Mouse (Mus musculus) embryonic facial prominence, embryonic 11.5 days (tissue): ENCODE results near the gene Olfr286. TPM values are rescaled to one million over a fixed set of nuclear protein-coding genes. Genes with fewer than 3 reads are reported as not detected.
A peak's percentile ranks its signal among the peaks of the same experiment; 100 is the strongest.

Experiments
- ATAC-seq: fragments of 200-750 bp; cut with Nextera tagmentation; replicated peaks from 2 replicates; pipeline ENCODE4 v1.8.0; 2017; ENCODE audit warnings: low read depth; ENCODE audit not compliant: insufficient number of reproducible peaks, low FRiP score, low TSS enrichment
- DNase-seq: peaks from one replicate; pipeline ENCODE4 v3.0.0-alpha.2; 2015; ENCODE audit warnings: low spot score
- H3K27ac ChIP-seq: fragments of 300-500 bp; sonication (generic); replicated peaks from 2 replicates; pipeline ENCODE4 v1.5.1; 2014; ENCODE audit warnings: mild to moderate bottlenecking, low read depth, low read length, control low read depth
- H3K27me3 ChIP-seq: fragments of 300-500 bp; sonication (generic); 2 replicates; pipeline ENCODE4 v1.6.1; 2014; ENCODE audit warnings: mild to moderate bottlenecking, low read length, moderate library complexity, mixed read lengths; ENCODE audit not compliant: control insufficient read depth, insufficient read depth
- H3K36me3 ChIP-seq: fragments of 300-500 bp; sonication (generic); replicated peaks from 2 replicates; pipeline ENCODE4 v1.6.1; 2014; ENCODE audit warnings: low read depth, mild to moderate bottlenecking, low read length, moderate library complexity, mixed read lengths; ENCODE audit not compliant: control insufficient read depth, insufficient read depth
- H3K4me1 ChIP-seq: fragments of 300-500 bp; sonication (generic); 2 replicates; pipeline ENCODE4 v1.6.1; 2014; ENCODE audit warnings: low read length, mixed read lengths; ENCODE audit not compliant: control insufficient read depth, insufficient read depth
- H3K4me2 ChIP-seq: fragments of 300-500 bp; sonication (generic); 2 replicates; pipeline ENCODE4 v1.6.1; 2014; ENCODE audit warnings: low read depth, mild to moderate bottlenecking, control low read depth, low read length, moderate library complexity
- H3K4me3 ChIP-seq: fragments of 300-500 bp; sonication (generic); 2 replicates; pipeline ENCODE4 v1.5.1; 2014; ENCODE audit warnings: low read depth, low read length, control low read depth
- H3K9ac ChIP-seq: fragments of 300-500 bp; sonication (generic); replicated peaks from 2 replicates; pipeline ENCODE4 v1.6.1; 2014; ENCODE audit warnings: mild to moderate bottlenecking, control low read depth, low read length
- H3K9me3 ChIP-seq: fragments of 300-500 bp; sonication (generic); replicated peaks from 2 replicates; pipeline ENCODE4 v1.6.1; 2016; ENCODE audit warnings: mild to moderate bottlenecking, low read length, inconsistent platforms, mixed read lengths; ENCODE audit not compliant: control insufficient read depth
- WGBS: fragments of 180-500 bp; shearing (Covaris S2); extraction: QIAGEN DNeasy Blood & Tissue Kit; methylation state at CpG from one replicate; pipeline ENCODE4 v1.1.7; 2014; 5-methylcytosine and 5-hydroxymethylcytosine counted together
- polyA plus RNA-seq: library from polyadenylated mRNA; unstranded; fragments of >200 nt; fragmentation: Nextera tagmentation; extraction: Ambion mirVana; gene quantifications from 2 replicates; pipeline ENCODE4 v1.2.1, GENCODE M21; 2014

Olfr286 gene
- polyA plus RNA-seq, 1 experiment from 2014 or later, result not detected

- no peaks in the 10 kb centered on the region for H3K36me3 ChIP-seq
- H3K4me3 ChIP-seq, result no peak within 1 kb of the TSS
- ATAC-seq (no peak), DNase-seq (no peak)
- H3K27ac ChIP-seq, result no peak within 1 kb of the TSS
- no peaks in the 10 kb centered on the region for H3K4me1 ChIP-seq
- H3K4me2 ChIP-seq, result no peak within 1 kb of the TSS
- WGBS, result 65% methylated on average over 4 of the region's 4 CpGs
- no peaks in the 10 kb centered on the region for H3K9me3 ChIP-seq
- no peak within 1 kb of the TSS for H3K9ac ChIP-seq
- no peaks in the 10 kb centered on the region for H3K27me3 ChIP-seq
Observed at GRCm38 (mm10) chr15:98220877-98221276, 13.4 kb downstream of the Olfr286 start, which contains the start of the genes Gm44579 and Olfr287. TSS of gene Gm44579 (minus strand) at chr15:98220977. TSS of gene Olfr287 (minus strand) at chr15:98221056.

GRCm38 (mm10) chr15:98214130-98214529 lies 20.1 kb downstream of the Olfr286 start:
- Histone ChIP-seq H3K4me3 (no peak overlapping the region), H3K9me3 (no peaks in the 10 kb centered on the region), H3K4me1 (no peaks in the 10 kb centered on the region), H3K9ac (no peak overlapping the region), H3K27me3 (no peaks in the 10 kb centered on the region), H3K36me3 (no peaks in the 10 kb centered on the region), H3K4me2 (no peak overlapping the region), H3K27ac (no peak overlapping the region)
- ATAC-seq (no peak), DNase-seq (no peak)
- 76% methylated on average over 5 of the region's 5 CpGs for WGBS

DNA sequence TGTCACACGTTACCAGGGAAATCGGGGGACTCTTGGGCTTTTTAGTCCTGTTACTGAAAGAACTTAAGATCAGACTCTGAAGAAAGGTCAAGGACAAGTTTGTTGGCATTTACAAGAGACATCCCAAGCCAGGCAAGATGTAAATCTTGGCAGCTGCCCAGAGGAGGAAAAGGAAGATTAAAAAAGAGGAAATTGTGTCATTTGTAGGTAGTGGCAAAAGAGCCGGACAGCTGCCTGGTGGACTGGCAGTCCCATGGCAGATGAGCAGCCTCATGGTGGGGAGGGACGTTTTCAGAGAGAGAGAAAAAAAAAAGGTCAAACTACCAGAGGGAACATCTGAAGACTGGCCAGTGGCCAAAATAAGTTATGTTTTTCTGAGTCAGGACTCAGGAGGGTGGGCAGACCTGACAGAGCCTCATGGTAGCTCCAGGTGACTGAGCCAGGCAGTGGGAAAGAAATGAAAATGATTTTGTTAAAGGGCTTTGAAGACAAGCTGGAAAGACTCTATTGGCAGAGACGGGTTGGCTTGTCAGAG lies 20.8 kb downstream of the Olfr286 start:
- WGBS, result 68% methylated on average over 5 of the region's 5 CpGs
- no peak for ATAC-seq

DNA sequence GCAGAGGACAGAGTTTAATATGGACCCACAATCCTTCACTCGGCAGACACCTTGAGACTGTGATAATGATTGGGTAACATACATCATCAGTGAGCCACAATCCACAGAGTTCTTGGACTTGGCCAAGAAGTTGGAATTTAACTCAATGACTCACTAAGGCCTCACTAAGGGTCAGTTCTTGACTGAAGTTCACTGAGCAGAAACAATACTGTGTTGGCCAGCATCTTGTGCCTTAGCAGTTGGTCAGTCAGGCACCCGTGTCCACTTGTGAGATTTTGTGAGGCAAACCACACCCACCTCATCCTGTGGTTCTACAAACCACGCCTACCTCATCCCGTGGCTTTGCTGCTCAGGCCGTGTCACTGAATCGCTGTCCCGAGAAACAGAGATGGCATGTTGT lies 24.6 kb downstream of the Olfr286 start:
- WGBS, result 84% methylated on average over 7 of the region's 7 CpGs
- no peaks in the 10 kb centered on the region for H3K4me1 ChIP-seq
- ATAC-seq, result no peak
- no peaks in the 10 kb centered on the region for H3K9me3 ChIP-seq
- H3K9ac ChIP-seq, result no peak overlapping the region
- no peak overlapping the region for H3K27ac ChIP-seq
- H3K36me3 ChIP-seq, result no peaks in the 10 kb centered on the region
- no peak overlapping the region for H3K4me3 ChIP-seq
- H3K27me3 ChIP-seq, result no peaks in the 10 kb centered on the region
- DNase-seq, result no peak
- no peak overlapping the region for H3K4me2 ChIP-seq

More for the DNA sequence above, 20.8 kb downstream of the Olfr286 start:
- Histone ChIP-seq H3K4me1 (no peaks in the 10 kb centered on the region), H3K4me2 (no peak overlapping the region), H3K27me3 (no peaks in the 10 kb centered on the region), H3K36me3 (no peaks in the 10 kb centered on the region), H3K9ac (no peak overlapping the region), H3K9me3 (no peaks in the 10 kb centered on the region), H3K4me3 (no peak overlapping the region), H3K27ac (no peak overlapping the region)
- DNase-seq, result no peak

DNA sequence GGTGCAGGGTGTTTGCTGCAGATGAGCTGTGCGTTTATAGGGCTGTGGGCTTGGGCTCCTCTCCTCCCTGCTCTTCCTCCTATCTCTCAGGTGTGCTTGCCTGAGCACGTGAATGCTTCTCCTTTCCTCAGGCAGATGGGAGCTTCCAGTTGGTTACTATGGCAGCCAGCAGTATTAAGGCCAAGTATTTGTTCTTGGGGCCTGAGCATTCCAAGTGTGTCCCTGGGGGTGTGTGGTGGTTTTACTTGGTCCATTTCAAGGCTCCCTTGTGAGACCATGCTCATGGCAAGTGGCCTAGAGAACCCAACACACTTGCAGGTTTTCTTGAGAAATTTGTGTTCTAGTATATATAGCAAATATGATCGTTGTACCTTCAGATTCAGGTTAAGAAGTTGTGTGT lies 38.8 kb downstream of the Olfr286 start, which contains the start of gene Olfr288:
TSS of gene Olfr288 (minus strand) at position 101 of the 400 bp plus-strand sequence.
- no peak within 1 kb of the TSS for H3K4me3 ChIP-seq
- H3K9ac ChIP-seq, result no peak within 1 kb of the TSS
- H3K4me2 ChIP-seq, result no peak within 1 kb of the TSS
- no peak for ATAC-seq
- H3K27ac ChIP-seq, result no peak within 1 kb of the TSS
- DNase-seq, result no peak
- H3K36me3 ChIP-seq, result no peaks in the 10 kb centered on the region
- no peaks in the 10 kb centered on the region for H3K4me1 ChIP-seq
- 80% methylated on average over 3 of the region's 3 CpGs for WGBS
- no peaks in the 10 kb centered on the region for H3K27me3 ChIP-seq
- no peaks in the 10 kb centered on the region for H3K9me3 ChIP-seq

- DNase-seq, result no peak
- H3K4me3 ChIP-seq, result no peak overlapping the region
- H3K27me3 ChIP-seq, result no peaks in the 10 kb centered on the region
- no peak for ATAC-seq
- H3K4me2 ChIP-seq, result no peak overlapping the region
- no peaks in the 10 kb centered on the region for H3K36me3 ChIP-seq
- no peak overlapping the region for H3K9ac ChIP-seq
- WGBS, result 65% methylated on average over 4 of the region's 4 CpGs
- no peaks in the 10 kb centered on the region for H3K4me1 ChIP-seq
- H3K9me3 ChIP-seq, result no peaks in the 10 kb centered on the region
- H3K27ac ChIP-seq, result no peak overlapping the region
Observed at GRCm38 (mm10) chr15:98184456-98184855, 49.8 kb downstream of the Olfr286 start.

GRCm38 (mm10) chr15:98181856-98182570 lies 52.2 kb downstream of the Olfr286 start:
- Histone ChIP-seq H3K4me2 (no peak overlapping the region), H3K4me3 (no peak overlapping the region), H3K36me3 (no peaks in the 10 kb centered on the region), H3K27ac (no peak overlapping the region; the same call in 1 of the 2 replicates), H3K4me1 (no peaks in the 10 kb centered on the region), H3K9ac (no peak overlapping the region), H3K9me3 (no peaks in the 10 kb centered on the region), H3K27me3 (no peaks in the 10 kb centered on the region)
- ATAC-seq (no peak), DNase-seq (no peak)
- 66% methylated on average over 12 of the region's 12 CpGs for WGBS

DNA sequence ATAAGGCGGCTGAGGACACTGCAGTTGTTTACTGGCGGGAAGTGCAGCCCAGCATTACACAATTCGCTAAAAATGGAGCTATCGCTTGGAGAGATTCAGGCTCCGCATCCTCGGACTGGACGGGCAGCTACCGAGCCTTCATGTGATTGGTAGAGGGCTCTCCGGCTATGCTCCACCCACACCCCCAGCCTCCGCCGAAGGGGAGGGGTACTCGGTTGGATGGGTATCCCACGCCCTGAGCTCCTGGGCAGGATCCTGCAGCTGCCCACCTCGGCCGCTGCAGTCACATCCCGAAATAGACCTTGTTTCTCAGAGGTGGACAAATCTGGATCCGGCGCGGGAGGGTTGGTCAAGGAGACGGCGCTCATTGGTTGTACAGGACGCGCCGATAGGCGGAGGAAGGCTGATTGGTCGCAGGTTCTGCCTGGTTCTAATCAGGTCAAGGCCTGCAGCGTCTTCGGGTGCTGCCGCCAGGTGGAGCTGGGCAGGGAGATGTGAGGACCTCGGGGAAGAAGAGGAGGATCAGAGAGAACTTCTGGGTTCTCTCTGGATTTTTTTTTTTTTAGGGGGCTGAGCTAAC lies 53.0 kb downstream of the Olfr286 start:
- ATAC-seq, result peak; percentile 97
- Histone ChIP-seq H3K36me3 (no peaks in the 10 kb centered on the region), H3K27me3 (no peaks in the 10 kb centered on the region), H3K4me3 (peak overlapping the region; percentile 41), H3K9me3 (no peaks in the 10 kb centered on the region), H3K4me1 (no peaks in the 10 kb centered on the region), H3K27ac (no peak overlapping the region), H3K9ac (peak overlapping the region; percentile 30), H3K4me2 (peak overlapping the region; percentile 60)
- DNase-seq, result peak; percentile 95
- WGBS, result under 1% methylated on average over 30 of the region's 30 CpGs
